8 mouse cellular contexts compared by ENCODE assay signal in genomic region chr9:62777461-62777860, GRCm38 (mm10). TPM values are rescaled to one million over a fixed set of nuclear protein-coding genes. Genes with fewer than 3 reads are reported as not detected.
DNase-seq lines count a peak whose midpoint lies in the region; ATAC-seq lines count a peak whose summit lies in the region.

No protein-coding gene starts in this region.

- H3K27ac ChIP-seq in heart, embryonic 12.5 days (ENCODE audit: poor library complexity, severe bottlenecking), result no peak overlapping the region
- H3K27ac ChIP-seq in liver, embryonic 13.5 days, result no peak overlapping the region
- H3K27ac ChIP-seq in neural tube, embryonic 13.5 days (replicated peaks), result no peak overlapping the region

- H3K4me2 ChIP-seq in heart, embryonic 12.5 days, result no peak overlapping the region
- no peak overlapping the region for H3K4me2 ChIP-seq in liver, embryonic 13.5 days
- H3K4me2 ChIP-seq in neural tube, embryonic 13.5 days, result no peak overlapping the region

- no peaks in the 10 kb centered on the region for H3K36me3 ChIP-seq in heart, embryonic 12.5 days
- no peaks in the 10 kb centered on the region for H3K36me3 ChIP-seq in liver, embryonic 13.5 days
- H3K36me3 ChIP-seq in neural tube, embryonic 13.5 days, result no peaks in the 10 kb centered on the region

- no peaks in the 10 kb centered on the region for H3K9me3 ChIP-seq in heart, embryonic 12.5 days (replicated peaks)
- H3K9me3 ChIP-seq in liver, embryonic 13.5 days (replicated peaks), result no peaks in the 10 kb centered on the region
- no peaks in the 10 kb centered on the region for H3K9me3 ChIP-seq in neural tube, embryonic 13.5 days

- ATAC-seq in heart, embryonic 12.5 days (ENCODE audit: insufficient number of reproducible peaks, low FRiP score), result peak; percentile 68; the same call in 1 of the 2 replicates
- ATAC-seq in liver, embryonic 13.5 days (ENCODE audit: low read depth), result peak; percentile 41; the same call in 1 of the 2 replicates
- ATAC-seq in neural tube, embryonic 13.5 days (ENCODE audit: low read depth), result peak; percentile 74

- peak; percentile 62 to 65 for DNase-seq in B cell, adult 2 months
- peak; percentile 67 for DNase-seq in WW6 (ENCODE audit: low read depth, low spot score)
- DNase-seq in embryo, embryonic 10 days (ENCODE audit: low spot score), result peak; percentile 83
- DNase-seq in kidney, postnatal 10 days, result peak; percentile 75
- peak; percentile 39 for DNase-seq in liver, embryonic 13.5 days
- peak; percentile 67 for DNase-seq in thymus, postnatal 25 days

- H3K4me1 ChIP-seq in heart, embryonic 12.5 days (replicated peaks), result peaks cover 8% of the 10 kb centered on the region
- peaks cover 4% of the 10 kb centered on the region; the same call in 1 of the 2 replicates for H3K4me1 ChIP-seq in liver, embryonic 13.5 days (replicated peaks)
- H3K4me1 ChIP-seq in neural tube, embryonic 13.5 days (replicated peaks), result peaks cover 9% of the 10 kb centered on the region

- 4% methylated on average over 5 of the region's 5 CpGs for WGBS in heart, embryonic 12.5 days
- 9% methylated on average over 5 of the region's 5 CpGs for WGBS in liver, embryonic 13.5 days (ENCODE audit: insufficient replicate concordance)
- 8% methylated on average over 5 of the region's 5 CpGs for WGBS in neural tube, embryonic 13.5 days

- H3K4me3 ChIP-seq in heart, embryonic 12.5 days, result no peak overlapping the region
- no peak overlapping the region for H3K4me3 ChIP-seq in liver, embryonic 13.5 days (replicated peaks)
- no peak overlapping the region for H3K4me3 ChIP-seq in neural tube, embryonic 13.5 days

- no peaks in the 10 kb centered on the region for H3K27me3 ChIP-seq in heart, embryonic 12.5 days (replicated peaks)
- H3K27me3 ChIP-seq in liver, embryonic 13.5 days, result no peaks in the 10 kb centered on the region
- no peaks in the 10 kb centered on the region for H3K27me3 ChIP-seq in neural tube, embryonic 13.5 days

- H3K9ac ChIP-seq in heart, embryonic 12.5 days, result no peak overlapping the region
- H3K9ac ChIP-seq in liver, embryonic 13.5 days, result no peak overlapping the region
- no peak overlapping the region for H3K9ac ChIP-seq in neural tube, embryonic 13.5 days

RNA-seq across cellular contexts. Expression of gene Fem1b, which starts 34.3 kb away (rescaled TPM):
- polyA plus RNA-seq in heart, embryonic 12.5 days (2016; fragmentation: Nextera tagmentation; extraction: Ambion mirVana), result 23.4 and 23.9 TPM in 2 replicates
- 9.4 and 12.4 TPM in 2 replicates for polyA plus RNA-seq in liver, embryonic 13.5 days (2015; fragmentation: Nextera tagmentation; extraction: Ambion mirVana)
- polyA plus RNA-seq in neural tube, embryonic 13.5 days (2015; fragmentation: Nextera tagmentation; extraction: Ambion mirVana), result 44.6 and 45.3 TPM in 2 replicates
